Mouse (Mus musculus) left cerebral cortex, postnatal 36 days (tissue): ENCODE measurements around the gene Serpina1e. TPM values are rescaled to one million over a fixed set of nuclear protein-coding genes. Genes with fewer than 3 reads are reported as not detected.
"Not testable (repeated sequence)": the region's sequence is repeated elsewhere in the genome, so short reads cannot be mapped to it uniquely, and the experiment has no call there.

ENCODE experiments used
- DNase-seq, 2 experiments: peaks; one replicate each; pipeline ENCODE4 v3.0.0; 2021 to 2022; ENCODE audit warnings: low spot score in 2 of 2, mixed read lengths in 1 of 2
- intact Hi-C: fragments of 180-260 bp; cut with DNase I; formaldehyde crosslinking; loops from one replicate; pipeline ENCODE4 v1.15.1; 2025
- total RNA-seq, 2 experiments: library from RNA; stranded (reverse); gene quantifications; 2 replicates each; pipeline ENCODE4 v1.2.3; 2021

The Serpina1e gene
- total RNA-seq, 2 experiments from 2014 or later, result not detected

GRCm38 (mm10) chr12:103966761-103967160 is 8.0 kb upstream of the Serpina1e start:
- intact Hi-C loops, result no loop called here
- DNase-seq, result no peak

DNA sequence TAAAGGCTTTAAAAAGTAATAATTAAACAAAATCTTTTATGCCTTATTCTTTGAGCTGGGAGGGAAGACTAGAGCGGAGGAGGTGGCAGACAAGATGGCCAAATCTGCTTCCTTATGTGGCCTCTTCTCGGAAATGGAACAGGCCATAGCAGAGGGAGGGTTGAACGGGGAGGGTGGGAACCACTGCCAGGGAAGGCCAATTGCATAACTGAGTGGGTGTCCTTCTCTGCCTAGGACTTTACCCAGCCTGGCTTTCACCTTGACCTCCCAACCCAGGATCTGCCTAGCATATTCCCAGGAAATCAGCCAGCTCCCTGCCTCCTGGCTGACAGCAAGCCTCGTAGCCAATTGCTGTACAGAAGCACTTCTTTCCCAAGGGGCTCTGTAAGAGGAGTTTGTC is 4.5 kb upstream of the Serpina1e start:
- intact Hi-C loops, result no loop called here
- DNase-seq, result no peak

- no peak for DNase-seq
- intact Hi-C loops, result no loop called here
These were observed 4.1 kb upstream of the Serpina1e start for GRCm38 (mm10) chr12:103962860-103963259.

DNA sequence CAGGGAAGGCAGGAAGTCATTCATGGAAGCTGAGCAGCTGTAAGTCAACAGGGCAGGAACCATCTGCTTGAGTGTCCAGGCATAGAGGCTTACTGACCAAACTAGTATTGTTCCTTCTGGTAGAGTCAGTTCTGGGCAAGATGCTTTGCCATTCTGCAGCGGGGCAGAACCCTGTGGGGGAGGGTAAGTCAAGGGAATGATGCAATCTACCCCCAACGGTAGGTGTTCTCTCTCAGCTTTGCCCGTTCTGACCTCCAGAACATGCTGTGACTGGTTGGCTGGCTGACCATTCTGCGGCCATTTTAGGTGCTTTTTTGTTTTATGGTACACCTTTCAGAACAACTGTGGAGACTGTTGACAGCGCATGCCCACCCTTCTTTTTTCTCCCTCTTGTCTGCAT is 3.6 kb upstream of the Serpina1e start:
- no peak for DNase-seq
- intact Hi-C loops, result no loop called here

DNA sequence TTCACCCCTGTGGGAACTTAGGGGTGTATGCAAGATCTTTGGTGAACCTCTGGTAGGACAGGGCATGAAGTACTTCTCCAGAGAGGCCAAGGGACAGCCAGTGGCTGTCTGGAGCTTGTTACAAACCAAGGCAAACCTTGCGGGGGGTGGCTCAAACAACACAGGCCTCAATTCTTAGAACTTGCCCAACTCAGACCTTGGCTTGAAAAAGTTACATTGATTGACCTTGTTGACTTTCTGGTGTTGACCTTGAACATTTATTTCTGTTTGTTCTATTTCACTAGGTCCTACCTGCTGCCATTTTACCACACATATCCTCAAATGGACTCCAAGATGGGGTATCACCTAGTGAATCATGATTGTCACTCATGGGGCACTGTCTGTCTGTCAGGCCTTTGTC is 2.9 kb upstream of the Serpina1e start:
- intact Hi-C loops, result no loop called here
- DNase-seq, result no peak

GRCm38 (mm10) chr12:103956555-103956954 is 2.2 kb downstream of the Serpina1e start:
- DNase-seq, intact Hi-C loops: not testable (repeated sequence)

GRCm38 (mm10) chr12:103952972-103953371 is 5.8 kb downstream of the Serpina1e start:
- DNase-seq, intact Hi-C loops: not testable (repeated sequence)

DNA sequence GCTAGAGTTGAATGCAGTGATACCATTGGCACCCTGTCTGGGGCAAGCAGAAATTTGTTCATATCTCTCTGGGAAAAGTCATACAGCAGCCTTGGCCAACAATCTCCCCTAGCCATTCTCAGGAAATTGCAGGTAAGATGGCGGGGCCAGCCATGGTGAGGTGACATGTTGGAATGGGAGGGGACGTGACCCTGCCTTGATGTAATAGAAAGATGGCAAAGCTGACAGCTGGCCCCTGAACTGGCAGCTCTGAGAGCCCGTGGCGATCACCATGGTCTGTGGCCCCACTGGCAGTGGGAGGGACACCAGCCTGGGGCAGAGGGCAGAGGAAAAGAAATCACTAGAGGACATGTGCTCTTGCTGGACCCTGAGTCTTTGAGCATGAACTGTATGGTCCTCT is 12.5 kb downstream of the Serpina1e start:
- intact Hi-C loops, result no loop called here

DNA sequence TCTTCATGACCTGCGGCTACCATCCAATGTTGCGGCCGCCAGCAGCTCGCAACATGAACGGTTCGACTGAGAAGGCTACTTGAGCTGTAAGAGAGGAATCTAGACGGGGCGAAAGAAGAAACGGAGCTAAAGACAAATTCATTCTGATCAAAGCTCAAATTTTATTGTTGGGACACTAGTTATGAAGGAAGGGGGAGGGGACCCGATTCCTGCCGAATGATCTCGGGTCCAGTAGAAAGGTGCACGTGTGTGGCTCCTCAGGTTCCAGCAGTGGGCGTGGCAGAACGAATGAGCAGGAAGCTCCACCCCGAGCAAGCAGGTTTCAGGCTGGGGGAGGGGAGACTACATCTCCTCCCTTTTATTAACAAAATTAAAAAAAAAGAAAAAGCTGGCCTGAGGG is 49.6 kb downstream of the Serpina1e start:
- DNase-seq, intact Hi-C loops: not testable (repeated sequence)

More for the DNA sequence above, 12.5 kb downstream of the Serpina1e start:
- DNase-seq, result no peak

GRCm38 (mm10) chr12:103907746-103908145 is 51.0 kb downstream of the Serpina1e start:
- DNase-seq, intact Hi-C loops: not testable (repeated sequence)

DNA sequence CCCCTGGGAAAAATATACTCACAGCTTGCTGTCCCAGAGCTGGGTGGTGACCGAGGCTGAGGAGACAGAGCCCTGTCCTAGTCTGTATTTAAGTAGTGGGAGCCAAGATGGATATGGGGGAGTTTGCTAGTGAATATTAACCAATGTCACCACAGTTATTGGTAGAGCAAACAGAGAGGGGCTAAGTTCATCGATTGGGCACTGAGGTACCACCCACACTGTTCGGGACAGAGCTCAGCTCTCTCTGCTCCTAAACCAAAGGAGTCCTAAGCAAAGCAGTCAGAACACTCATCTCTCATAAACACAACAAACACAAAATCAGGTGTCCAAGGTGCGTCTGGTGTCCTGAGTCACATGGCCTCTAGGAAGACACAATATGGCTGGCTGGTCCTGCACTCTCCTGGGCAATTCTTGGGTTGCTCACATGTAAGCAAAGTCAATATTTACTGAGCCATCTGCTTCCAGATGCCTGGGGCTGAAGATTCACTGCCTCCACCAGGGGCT is 53.9 kb downstream of the Serpina1e start, which contains the start of gene Serpina1c:
Serpina1c (minus strand) TSS at position 51 of the 504 bp plus-strand sequence.
- DNase-seq, intact Hi-C loops: not testable (repeated sequence)

DNA sequence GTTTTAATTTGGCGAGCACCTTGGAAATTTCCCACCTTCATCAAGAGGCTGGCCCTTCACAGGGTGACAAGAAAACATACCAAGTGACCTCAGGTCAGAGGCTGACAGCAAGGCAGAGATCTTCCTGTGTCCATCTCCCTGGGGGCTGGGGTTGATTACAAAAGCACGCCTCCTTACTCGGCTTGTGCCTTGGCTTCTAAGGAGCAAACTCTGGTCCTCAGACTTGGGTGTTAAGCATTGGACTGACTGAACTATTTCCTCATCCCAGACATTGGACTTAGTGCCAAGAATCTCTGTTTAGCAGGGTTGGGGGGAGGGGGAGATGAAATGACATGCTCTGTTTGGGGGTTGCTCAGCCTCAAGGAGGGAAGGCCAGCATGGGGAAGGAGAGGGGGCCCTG is 56.8 kb downstream of the Serpina1e start:
- intact Hi-C loops, DNase-seq: not testable (repeated sequence)

Other genes starting within 250 kb of the Serpina1e start
- not detected for gene Serpina1d, start 185.4 kb downstream of the Serpina1e start, total RNA-seq
- gene Serpina1b, start 128.6 kb downstream of the Serpina1e start, total RNA-seq, result not detected
- not detected for gene Serpina1a, start 95.4 kb downstream of the Serpina1e start, total RNA-seq
- not detected for gene Serpina1c, start 54.1 kb downstream of the Serpina1e start, total RNA-seq
- not detected for gene Serpina11, start 31.0 kb upstream of the Serpina1e start, total RNA-seq
- 1 to 10 TPM; 2.4 to 3.2 TPM for gene Serpina9, start 54.8 kb upstream of the Serpina1e start, total RNA-seq
- not detected for gene Serpina12, start 85.5 kb upstream of the Serpina1e start, total RNA-seq
- not detected for gene Serpina5, start 142.1 kb upstream of the Serpina1e start, total RNA-seq
- gene Serpina3a, start 153.7 kb upstream of the Serpina1e start, total RNA-seq, result not detected
- gene Serpina3b, start 169.0 kb upstream of the Serpina1e start, total RNA-seq, result not detected
- not detected for gene Serpina3c, start 194.9 kb upstream of the Serpina1e start, total RNA-seq